23 mouse cellular contexts compared by ENCODE assay signal in genomic region chr13:75831710-75832109, GRCm38 (mm10). TPM values are rescaled to one million over a fixed set of nuclear protein-coding genes. Genes with fewer than 3 reads are reported as not detected.
A peak's percentile ranks its signal among the peaks of the same experiment; 100 is the strongest.
DNase-seq lines count a peak whose midpoint lies in the region; ATAC-seq lines count a peak whose summit lies in the region.
"Had no signal": no experiment of that assay in that cellular context is flagged by ENCODE, and none has a peak within 500 bp of the region (broad histone marks: within the 10 kb centered on the region; RNA-seq: fewer than 3 reads in every experiment).

No protein-coding gene starts in this region.

- no peaks in the 10 kb centered on the region for H3K36me3 ChIP-seq in hindbrain, embryonic 16.5 days (ENCODE audit: control insufficient read depth, insufficient read depth, low read length)
- H3K36me3 ChIP-seq: embryonic facial prominence, embryonic 12.5 days; forebrain, embryonic 15.5 days; heart, embryonic 15.5 days; hindbrain, embryonic 10.5 days had no signal

- 80% methylated on average over 6 of the region's 6 CpGs for WGBS in hindbrain, embryonic 16.5 days

- intact Hi-C loops in gastrocnemius, postnatal 36 days (cut with DNase I) = no loop called here

- no peaks in the 10 kb centered on the region for H3K9me3 ChIP-seq in hindbrain, embryonic 16.5 days (ENCODE audit: control insufficient read depth, low read length)
- H3K9me3 ChIP-seq: embryonic facial prominence, embryonic 12.5 days; forebrain, embryonic 15.5 days; heart, embryonic 15.5 days; hindbrain, embryonic 10.5 days had no signal

- ATAC-seq in granulocyte monocyte progenitor cell, adult 5-6 weeks (replicated peaks; ENCODE audit: poor library complexity, severe bottlenecking) = peak; percentile 23; the same call in 1 of the 2 replicates
- ATAC-seq in megakaryocyte progenitor cell, adult 5-6 weeks (replicated peaks; ENCODE audit: poor library complexity) = peak; percentile 35
- ATAC-seq in hindbrain, embryonic 16.5 days = no peak
- ATAC-seq: forebrain, embryonic 15.5 days; Patski had no signal

- no peak overlapping the region for H3K27ac ChIP-seq in hindbrain, embryonic 16.5 days (ENCODE audit: low read depth, low read length)
- H3K27ac ChIP-seq: embryonic facial prominence, embryonic 12.5 days; forebrain, embryonic 15.5 days; heart, adult 2 months; heart, embryonic 15.5 days; hindbrain, embryonic 10.5 days; hindbrain, embryonic 14.5 days had no signal

- no peak overlapping the region for H3K4me3 ChIP-seq in hindbrain, embryonic 16.5 days (ENCODE audit: low read length)
- H3K4me3 ChIP-seq: embryonic facial prominence, embryonic 12.5 days; forebrain, embryonic 15.5 days; heart, adult 2 months; heart, embryonic 15.5 days; hindbrain, embryonic 10.5 days had no signal

- peak; percentile 17 for DNase-seq in CD4-positive helper T cell, adult 2 months (ENCODE audit: low read depth, low spot score)
- DNase-seq in CD4-positive, CD25-positive, alpha-beta regulatory T cell, adult 2 months (ENCODE audit: low read depth, low spot score) = peak; percentile 43
- DNase-seq in gastrocnemius, postnatal 25 days = no peak
- no peak for DNase-seq in gastrocnemius, postnatal 36 days
- DNase-seq: adrenal gland, adult 8-10 months; cerebellum, adult 11-12 months; cerebellum, adult 9-10 months; cerebellum, postnatal 25 days; gastrocnemius, postnatal 14 days; heart, adult 2 months; heart, postnatal 14 days; kidney, adult 11 months had no signal

- no peak overlapping the region for H3K4me2 ChIP-seq in hindbrain, embryonic 16.5 days (ENCODE audit: low read length)
- H3K4me2 ChIP-seq: embryonic facial prominence, embryonic 12.5 days; forebrain, embryonic 15.5 days; heart, embryonic 11.5 days; heart, embryonic 15.5 days; hindbrain, embryonic 14.5 days had no signal

- no peak overlapping the region for H3K9ac ChIP-seq in hindbrain, embryonic 16.5 days (ENCODE audit: low read depth, low read length)
- H3K9ac ChIP-seq: embryonic facial prominence, embryonic 12.5 days; forebrain, embryonic 15.5 days; heart, embryonic 15.5 days; hindbrain, embryonic 14.5 days had no signal

- H3K4me1 ChIP-seq in hindbrain, embryonic 16.5 days (ENCODE audit: control insufficient read depth, insufficient read depth, low read depth, low read length) = no peaks in the 10 kb centered on the region
- H3K4me1 ChIP-seq: embryonic facial prominence, embryonic 12.5 days; forebrain, embryonic 15.5 days; hindbrain, embryonic 10.5 days had no signal

- H3K27me3 ChIP-seq in hindbrain, embryonic 16.5 days (replicated peaks; ENCODE audit: control insufficient read depth, insufficient read depth, low read length) = no peaks in the 10 kb centered on the region
- H3K27me3 ChIP-seq: CH12.LX; embryonic facial prominence, embryonic 12.5 days; forebrain, embryonic 15.5 days; heart, embryonic 15.5 days; Patski had no signal

RNA-seq across cellular contexts. Expression of gene Glrx, which starts 8.0 kb away (rescaled TPM):
- total RNA-seq in granulocyte monocyte progenitor cell, adult 5-6 weeks (2014; fragmentation: Nextera tagmentation) = 143 and 158 TPM in 2 replicates
- total RNA-seq in granulocyte monocyte progenitor cell, adult 5-6 weeks (2017) = 130 and 142 TPM in 2 replicates
- total RNA-seq in megakaryocyte progenitor cell, adult 5-6 weeks (2015) = 225 and 237 TPM in 2 replicates
- total RNA-seq in megakaryocyte progenitor cell, adult 5-6 weeks (2017) = 116 and 123 TPM in 2 replicates
- total RNA-seq in gastrocnemius, postnatal 25 days (2021) = 10 to 100 TPM; 36.8 to 47.8 TPM
- 75.8 and 91.4 TPM in 2 replicates for polyA plus RNA-seq in hindbrain, embryonic 16.5 days (2015; fragmentation: Nextera tagmentation; extraction: Ambion mirVana)
- total RNA-seq in gastrocnemius, postnatal 36 days (2021) = 10 to 100 TPM; 31.7 to 34.9 TPM

Comparison
In these comparisons a context has a peak if more than half of its experiments do, and no peak if none do; other contexts are left out.
1. DNase-seq: peak in CD4-positive helper T cell, adult 2 months (single experiment) and CD4-positive, CD25-positive, alpha-beta regulatory T cell, adult 2 months (single experiment); none in gastrocnemius, postnatal 25 days (single experiment) and gastrocnemius, postnatal 36 days (0 of 2).